Mouse (Mus musculus): ENCODE data around the gene Pcbp1.

- TF ChIP-seq USF2 (conservative IDR thresholded peaks at IDR 0.05; ENCODE audit: low read depth, low read length) (no peak), ZNF384 (IDR thresholded peaks at IDR 0.05; ENCODE audit: low read depth, low read length) (no peak), POLR2A (IDR thresholded peaks at IDR 0.05; ENCODE audit: low read depth, low read length) (no peak), EP300 (IDR thresholded peaks at IDR 0.05; ENCODE audit: low read length) (no peak), MXI1 (IDR thresholded peaks at IDR 0.05; ENCODE audit: low read depth, low read length) (no peak), NRF1 (IDR thresholded peaks at IDR 0.05; ENCODE audit: low read depth, low read length) (no peak)
Measured at GRCm38 (mm10) chr6:86506309-86506708, 19.8 kb downstream of the Pcbp1 start.
